In the genomic region with DNA sequence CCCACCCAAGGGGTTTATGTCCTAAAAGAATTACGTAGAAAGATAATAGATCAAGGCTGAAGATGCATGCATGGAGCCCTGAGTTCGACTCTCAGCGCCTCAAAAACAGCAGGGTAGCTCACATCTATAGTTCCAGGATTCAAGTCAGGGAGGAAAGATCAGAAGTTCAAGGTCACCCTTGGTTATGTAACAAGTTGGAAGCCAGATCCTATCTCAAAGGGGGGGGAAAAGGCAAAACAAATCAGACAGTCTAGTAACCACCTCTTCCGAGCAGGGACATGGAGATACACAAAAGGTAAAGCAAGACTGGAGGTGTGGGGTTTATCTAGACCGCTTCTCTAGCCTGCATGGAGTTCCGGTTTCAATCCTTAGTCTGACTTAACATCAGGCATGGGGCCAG, we compare ENCODE assay signal across 33 mouse cellular contexts. TPM values are rescaled to one million over a fixed set of nuclear protein-coding genes. Genes with fewer than 3 reads are reported as not detected.
DNase-seq lines count a peak whose midpoint lies in the region; TF ChIP-seq lines count a peak whose summit lies in the region.
"Had no signal": no experiment of that assay in that cellular context is flagged by ENCODE, and none has a peak within 500 bp of the region (broad histone marks: within the 10 kb centered on the region; RNA-seq: fewer than 3 reads in every experiment).

No protein-coding gene starts in this region.

- no peak for TF ChIP-seq POLR2A in heart, adult 2 months (IDR thresholded peaks at IDR 0.05; ENCODE audit: insufficient read depth, low read depth, low read length)

- no peaks in the 10 kb centered on the region for H3K9me3 ChIP-seq in E14TG2a.4 (ENCODE audit: low read length)
- peaks cover 14% of the 10 kb centered on the region; the same call in 1 of the 2 replicates for H3K9me3 ChIP-seq in hindbrain, embryonic 10.5 days
- H3K9me3 ChIP-seq in limb, embryonic 10.5 days (replicated peaks): 0 out of 2 replicates have a peak, but pooled peaks cover 2% of the 10 kb centered on the region
- H3K9me3 ChIP-seq: embryonic facial prominence, embryonic 13.5 days; embryonic facial prominence, embryonic 15.5 days; forebrain, embryonic 15.5 days; G1E had no signal

- no peak for TF ChIP-seq EP300 in heart, adult 2 months (IDR thresholded peaks at IDR 0.05; ENCODE audit: insufficient read depth, low read depth, low read length)

- H3K4me1 ChIP-seq in E14TG2a.4 (replicated peaks; ENCODE audit: low read depth, low read length): peaks cover 61% of the 10 kb centered on the region
- no peaks in the 10 kb centered on the region for H3K4me1 ChIP-seq in heart, adult 2 months (ENCODE audit: control insufficient read depth, insufficient read depth, low read length)
- H3K4me1 ChIP-seq in hindbrain, embryonic 10.5 days (replicated peaks): peaks cover 20% of the 10 kb centered on the region; the same call in 1 of the 2 replicates
- peaks cover 6% of the 10 kb centered on the region; the same call in 1 of the 2 replicates for H3K4me1 ChIP-seq in limb, embryonic 10.5 days
- H3K4me1 ChIP-seq: embryonic facial prominence, embryonic 13.5 days had no signal

- peaks cover 2% of the 10 kb centered on the region; the same call in 1 of the 2 replicates for H3K27me3 ChIP-seq in E14TG2a.4 (ENCODE audit: insufficient read depth, low read length)
- H3K27me3 ChIP-seq in heart, adult 2 months (ENCODE audit: control insufficient read depth, insufficient read depth, low read length): peaks cover 8% of the 10 kb centered on the region
- peaks cover 84% of the 10 kb centered on the region for H3K27me3 ChIP-seq in hindbrain, embryonic 10.5 days (ENCODE audit: insufficient read depth, poor library complexity, severe bottlenecking)
- peaks cover 85% of the 10 kb centered on the region for H3K27me3 ChIP-seq in limb, embryonic 10.5 days (ENCODE audit: low read depth, poor library complexity, severe bottlenecking)
- H3K27me3 ChIP-seq: CH12.LX; forebrain, embryonic 15.5 days had no signal

- H3K79me2 ChIP-seq in heart, adult 2 months (replicated peaks; ENCODE audit: control insufficient read depth, insufficient read depth, low read length): no peaks in the 10 kb centered on the region

- H3K27ac ChIP-seq in heart, adult 2 months: no peak overlapping the region
- no peak overlapping the region for H3K27ac ChIP-seq in hindbrain, embryonic 10.5 days
- no peak overlapping the region for H3K27ac ChIP-seq in limb, embryonic 10.5 days
- H3K27ac ChIP-seq: embryonic facial prominence, embryonic 13.5 days; embryonic facial prominence, embryonic 15.5 days; forebrain, embryonic 10.5 days; forebrain, embryonic 12.5 days; forebrain, embryonic 15.5 days had no signal

- no peak overlapping the region for H3K9ac ChIP-seq in heart, adult 2 months (ENCODE audit: low read depth, low read length)
- H3K9ac ChIP-seq: embryonic facial prominence, embryonic 13.5 days; embryonic facial prominence, embryonic 15.5 days; forebrain, embryonic 12.5 days; forebrain, embryonic 15.5 days; forebrain, postnatal 0 days had no signal

- H3K4me3 ChIP-seq in E14TG2a.4 (replicated peaks; ENCODE audit: low read length): peak overlapping the region; percentile 82
- no peak overlapping the region for H3K4me3 ChIP-seq in heart, adult 2 months
- no peak overlapping the region for H3K4me3 ChIP-seq in hindbrain, embryonic 10.5 days
- H3K4me3 ChIP-seq in limb, embryonic 10.5 days: no peak overlapping the region
- H3K4me3 ChIP-seq: embryonic facial prominence, embryonic 13.5 days; embryonic facial prominence, embryonic 15.5 days; erythroblast, embryonic 14.5 days; forebrain, embryonic 10.5 days; forebrain, embryonic 12.5 days; forebrain, embryonic 15.5 days had no signal

- TF ChIP-seq CTCF in E14TG2a.4 (conservative IDR thresholded peaks at IDR 0.05; ENCODE audit: low read length): no peak
- no peak for TF ChIP-seq CTCF in heart, adult 2 months (IDR thresholded peaks at IDR 0.05)

- 64% methylated on average over 6 of the region's 6 CpGs for WGBS in heart, adult 2 months
- WGBS in hindbrain, embryonic 10.5 days: 73% methylated on average over 6 of the region's 6 CpGs
- 70% methylated on average over 6 of the region's 6 CpGs for WGBS in limb, embryonic 10.5 days

- intact Hi-C loops in heart, adult 2 months (cut with DNase I): no loop called here

- peaks cover 44% of the 10 kb centered on the region for H3K36me3 ChIP-seq in E14TG2a.4 (ENCODE audit: insufficient read depth, low read length)
- no peaks in the 10 kb centered on the region for H3K36me3 ChIP-seq in heart, adult 2 months (ENCODE audit: control insufficient read depth, insufficient read depth, low read length)
- H3K36me3 ChIP-seq in hindbrain, embryonic 10.5 days: peaks cover 22% of the 10 kb centered on the region
- H3K36me3 ChIP-seq in limb, embryonic 10.5 days: peaks cover 23% of the 10 kb centered on the region

- DNase-seq in ES-CJ7 (ENCODE audit: low read depth, low spot score) (peak; percentile 87), R1 (ENCODE audit: low read depth, low spot score) (peak; percentile 93)
- no peak for DNase-seq in heart, adult 2 months
- no peak for DNase-seq in hindbrain, embryonic 10.5 days (ENCODE audit: low spot score)
- no peak for DNase-seq in limb, embryonic 10.5 days (ENCODE audit: low spot score)
- DNase-seq: adrenal gland, adult 8-10 months; adrenal gland, postnatal 14 days; B cell, adult 2 months; cerebellum, adult 11 months; cerebellum, adult 18-20 months; cerebellum, adult 8-10 months; cerebellum, adult 9-11 months; cerebellum, postnatal 14 days; cerebellum, postnatal 36 days; embryo, embryonic 11 days; forebrain, postnatal 0 days had no signal

RNA-seq across cellular contexts. Expression of a gene that starts 2.1 kb away (rescaled TPM):
- total RNA-seq in heart, adult 2 months (2021): not detected
- not detected in 2 replicates for polyA plus RNA-seq in heart, adult 2 months (2012; rRNA removed)
- not detected in 2 replicates for polyA plus RNA-seq in hindbrain, embryonic 10.5 days (2016; fragmentation: Nextera tagmentation; extraction: Ambion mirVana)
- not detected in 2 replicates for polyA plus RNA-seq in limb, embryonic 10.5 days (2016; fragmentation: Nextera tagmentation; extraction: Ambion mirVana)
- total RNA-seq: adrenal gland, adult 18-20 months; adrenal gland, adult 8-10 months; adrenal gland, postnatal 14 days; adrenal gland, postnatal 4 days; CH12.LX; common myeloid progenitor, adult 5-6 weeks; forebrain, postnatal 0 days; G1E had no signal
- polyA plus RNA-seq: activated CD4-positive, CD25-positive, alpha-beta regulatory T cell, adult 4 months; brain, embryonic 14.5 days; CD4-positive, CD25-positive, alpha-beta regulatory T cell, adult 4 months; embryonic facial prominence, embryonic 11.5 days; embryonic facial prominence, embryonic 13.5 days; embryonic facial prominence, embryonic 15.5 days; erythroblast, embryonic 14.5 days; forebrain, embryonic 12.5 days; forebrain, embryonic 15.5 days; forebrain, postnatal 0 days; G1E; Patski had no signal

RNA-seq across cellular contexts. Expression of a gene that starts 6.6 kb away (rescaled TPM):
- total RNA-seq in heart, adult 2 months (2021): under 1 TPM in 1 of 2 experiments, not detected in 1; 0.16 TPM
- polyA plus RNA-seq in heart, adult 2 months (2012; rRNA removed): 0.18 and 0.25 TPM in 2 replicates
- polyA plus RNA-seq in hindbrain, embryonic 10.5 days (2016; fragmentation: Nextera tagmentation; extraction: Ambion mirVana): 7.8 and 39.8 TPM in 2 replicates
- polyA plus RNA-seq in limb, embryonic 10.5 days (2016; fragmentation: Nextera tagmentation; extraction: Ambion mirVana): 0.06 and 0.13 TPM in 2 replicates
- total RNA-seq: CH12.LX; common myeloid progenitor, adult 5-6 weeks; G1E had no signal
- polyA plus RNA-seq: activated CD4-positive, CD25-positive, alpha-beta regulatory T cell, adult 4 months; CD4-positive, CD25-positive, alpha-beta regulatory T cell, adult 4 months; erythroblast, embryonic 14.5 days; G1E; Patski had no signal

RNA-seq across cellular contexts. Expression of a gene that starts 16.9 kb away (rescaled TPM):
- not detected for total RNA-seq in heart, adult 2 months (2021)
- not detected in 2 replicates for polyA plus RNA-seq in heart, adult 2 months (2012; rRNA removed)
- not detected in 2 replicates for polyA plus RNA-seq in hindbrain, embryonic 10.5 days (2016; fragmentation: Nextera tagmentation; extraction: Ambion mirVana)
- polyA plus RNA-seq in limb, embryonic 10.5 days (2016; fragmentation: Nextera tagmentation; extraction: Ambion mirVana): not detected in 2 replicates
- total RNA-seq: adrenal gland, adult 18-20 months; adrenal gland, adult 8-10 months; adrenal gland, postnatal 14 days; adrenal gland, postnatal 4 days; CH12.LX; common myeloid progenitor, adult 5-6 weeks; forebrain, postnatal 0 days had no signal
- polyA plus RNA-seq: activated CD4-positive, CD25-positive, alpha-beta regulatory T cell, adult 4 months; brain, embryonic 14.5 days; CD4-positive, CD25-positive, alpha-beta regulatory T cell, adult 4 months; embryonic facial prominence, embryonic 11.5 days; embryonic facial prominence, embryonic 13.5 days; embryonic facial prominence, embryonic 15.5 days; erythroblast, embryonic 14.5 days; forebrain, embryonic 10.5 days; forebrain, embryonic 12.5 days; forebrain, embryonic 15.5 days; forebrain, postnatal 0 days; G1E; Patski had no signal

RNA-seq across cellular contexts. Expression of a gene that starts 18.6 kb away (rescaled TPM):
- not detected for total RNA-seq in heart, adult 2 months (2021)
- polyA plus RNA-seq in heart, adult 2 months (2012; rRNA removed): not detected in 2 replicates
- polyA plus RNA-seq in hindbrain, embryonic 10.5 days (2016; fragmentation: Nextera tagmentation; extraction: Ambion mirVana): not detected in 2 replicates
- not detected in 2 replicates for polyA plus RNA-seq in limb, embryonic 10.5 days (2016; fragmentation: Nextera tagmentation; extraction: Ambion mirVana)
- total RNA-seq: adrenal gland, adult 18-20 months; adrenal gland, adult 8-10 months; adrenal gland, postnatal 14 days; adrenal gland, postnatal 4 days; CH12.LX; common myeloid progenitor, adult 5-6 weeks; forebrain, postnatal 0 days; G1E had no signal
- polyA plus RNA-seq: activated CD4-positive, CD25-positive, alpha-beta regulatory T cell, adult 4 months; brain, embryonic 14.5 days; CD4-positive, CD25-positive, alpha-beta regulatory T cell, adult 4 months; embryonic facial prominence, embryonic 11.5 days; embryonic facial prominence, embryonic 13.5 days; embryonic facial prominence, embryonic 15.5 days; erythroblast, embryonic 14.5 days; forebrain, embryonic 10.5 days; forebrain, embryonic 12.5 days; forebrain, embryonic 15.5 days; forebrain, postnatal 0 days; G1E; Patski had no signal

RNA-seq across cellular contexts. Expression of a gene that starts 21.4 kb away (rescaled TPM):
- 1 to 10 TPM; 7.9 to 9.6 TPM for total RNA-seq in heart, adult 2 months (2021)
- 14.8 and 19.8 TPM in 2 replicates for polyA plus RNA-seq in heart, adult 2 months (2012; rRNA removed)
- polyA plus RNA-seq in hindbrain, embryonic 10.5 days (2016; fragmentation: Nextera tagmentation; extraction: Ambion mirVana): 58.5 and 61.5 TPM in 2 replicates
- polyA plus RNA-seq in limb, embryonic 10.5 days (2016; fragmentation: Nextera tagmentation; extraction: Ambion mirVana): 39.6 and 52.8 TPM in 2 replicates

Comparison
In these comparisons a context has a peak if more than half of its experiments do, and no peak if none do; other contexts are left out.
1. DNase-seq: peak in ES-CJ7 (single experiment) and R1 (single experiment); none in heart, adult 2 months (0 of 2), hindbrain, embryonic 10.5 days (single experiment) and limb, embryonic 10.5 days (single experiment).